Mouse (Mus musculus): ENCODE results near the gene Magi1.

The Magi1 gene

DNA sequence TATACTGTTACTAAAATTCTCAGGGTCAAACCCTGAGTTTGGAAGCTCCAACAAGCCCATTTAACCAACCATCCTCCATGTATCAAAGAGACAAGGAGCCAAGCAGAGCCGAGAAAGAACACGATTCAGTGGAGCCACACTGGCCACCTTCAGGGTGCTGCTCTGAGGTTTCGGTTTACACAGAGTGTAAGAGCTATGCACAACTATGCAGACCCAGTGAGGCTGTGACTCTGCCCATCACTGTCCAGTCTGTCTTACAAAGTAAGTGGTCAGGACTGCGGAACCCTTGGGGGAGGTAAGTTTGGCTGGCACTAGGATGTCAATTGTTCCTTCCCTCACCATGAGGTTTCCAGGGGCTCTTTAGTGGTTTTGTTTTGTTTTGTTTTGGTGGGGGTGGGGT, 465.2 kb downstream of the Magi1 start:
- DNase-seq (ENCODE audit: low read depth): no peak

DNA sequence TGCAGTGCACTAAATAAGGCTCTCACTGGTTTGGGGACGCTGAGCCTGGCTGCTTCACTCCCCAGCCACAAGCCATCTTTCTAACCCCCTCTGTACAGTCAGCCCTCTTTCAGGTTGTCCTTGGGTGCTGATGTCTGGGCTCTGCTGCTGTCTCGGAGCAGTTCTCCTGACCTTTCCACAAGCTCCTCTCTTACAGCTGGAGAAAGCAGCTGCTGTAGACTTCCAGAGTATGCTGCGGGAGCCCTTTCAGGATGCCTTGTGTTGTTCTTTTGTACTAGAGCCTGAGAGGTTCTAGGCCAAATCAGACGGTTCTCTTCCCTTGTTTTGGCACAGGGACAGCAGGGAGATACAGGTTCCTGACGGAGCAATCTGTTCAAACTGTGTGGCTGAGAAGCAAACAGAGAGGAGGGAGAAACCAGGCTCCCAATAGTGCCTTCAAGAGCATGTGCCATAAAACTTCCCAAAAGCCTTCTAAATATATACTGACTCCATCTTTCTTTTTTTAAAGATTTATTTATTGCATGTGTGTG, 478.2 kb downstream of the Magi1 start:
- no peak for DNase-seq (ENCODE audit: low read depth)

DNA sequence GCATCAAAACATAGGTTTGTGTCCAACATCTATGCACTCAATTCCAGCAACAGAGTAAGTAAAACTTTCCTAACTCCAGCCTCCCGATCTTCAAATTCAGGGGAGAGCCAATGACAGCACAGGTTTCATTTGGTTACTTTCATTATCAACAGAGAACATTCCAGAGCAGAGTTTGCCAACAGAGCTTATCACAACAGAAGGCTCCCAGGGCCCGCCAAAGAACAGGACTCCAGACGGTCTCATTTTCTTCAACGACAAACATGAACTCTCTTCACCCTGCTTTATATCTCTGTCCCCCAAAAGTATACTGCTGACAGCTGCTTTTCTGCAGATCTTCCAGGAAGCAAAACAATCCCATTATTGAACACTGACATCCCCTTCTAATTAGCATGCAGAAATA, 481.3 kb downstream of the Magi1 start:
- DNase-seq (ENCODE audit: low read depth): no peak

DNA sequence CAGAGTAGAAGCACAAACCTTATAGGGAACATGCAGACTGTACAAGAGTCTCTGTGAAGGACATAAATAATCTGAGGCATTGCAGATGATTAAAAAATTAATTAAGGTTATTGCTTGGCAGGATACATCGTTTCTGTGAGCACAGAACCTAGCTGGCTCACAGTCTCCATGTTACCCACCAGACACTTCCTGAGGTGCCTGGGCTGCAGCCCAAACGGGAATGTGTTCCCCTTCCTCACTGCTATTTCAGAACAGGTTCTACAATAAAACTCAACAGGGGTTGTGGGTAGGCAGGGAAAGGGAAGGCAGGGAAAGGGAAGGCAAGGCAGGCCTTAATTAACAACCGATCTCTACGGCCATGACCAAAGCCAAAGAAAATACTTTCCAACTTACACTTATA, 483.3 kb downstream of the Magi1 start:
- no peak for DNase-seq (ENCODE audit: low read depth)

DNA sequence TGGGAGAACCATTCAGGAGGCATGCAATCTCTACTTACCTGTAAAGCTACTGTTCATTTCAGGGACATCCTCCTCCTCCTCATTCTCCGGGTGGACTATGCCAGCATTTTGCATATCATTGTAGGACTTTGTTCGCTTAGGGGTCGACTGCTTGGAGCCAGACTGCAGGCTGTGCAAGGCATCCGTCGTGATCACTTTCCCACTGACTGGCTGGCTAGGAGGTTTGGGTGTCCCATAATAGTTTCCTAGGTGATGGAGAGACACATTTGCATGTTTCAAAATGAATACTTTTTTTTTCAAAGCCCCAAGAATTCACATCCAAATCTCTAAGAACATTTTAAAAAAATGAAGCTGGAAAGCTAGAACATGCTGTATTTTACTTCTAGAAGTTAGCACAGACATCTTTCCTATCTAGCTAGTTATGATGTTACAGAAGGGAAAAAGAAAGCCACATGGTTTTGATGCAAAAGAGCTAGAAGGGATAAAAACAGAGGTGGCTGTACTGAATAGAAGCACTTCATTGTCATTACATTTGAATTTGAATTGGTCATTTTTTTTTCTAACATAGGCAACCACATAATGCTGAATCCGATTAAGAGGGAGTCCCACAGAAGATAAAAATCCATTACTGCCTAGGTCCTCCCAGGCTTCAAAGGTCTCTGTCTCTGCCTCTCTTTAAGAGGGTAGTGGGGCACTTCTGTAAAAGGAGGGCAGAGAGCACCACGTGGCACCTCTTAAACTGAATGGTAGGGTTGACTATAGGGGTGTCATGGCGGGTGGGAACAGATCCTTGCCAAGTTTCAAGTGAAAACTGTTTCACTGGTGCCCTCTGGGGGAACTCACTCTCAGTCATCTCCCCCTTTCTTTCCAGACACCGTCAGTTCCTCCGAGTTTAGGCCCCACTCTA, 491.2 kb downstream of the Magi1 start:
- DNase-seq (ENCODE audit: low read depth): no peak

DNA sequence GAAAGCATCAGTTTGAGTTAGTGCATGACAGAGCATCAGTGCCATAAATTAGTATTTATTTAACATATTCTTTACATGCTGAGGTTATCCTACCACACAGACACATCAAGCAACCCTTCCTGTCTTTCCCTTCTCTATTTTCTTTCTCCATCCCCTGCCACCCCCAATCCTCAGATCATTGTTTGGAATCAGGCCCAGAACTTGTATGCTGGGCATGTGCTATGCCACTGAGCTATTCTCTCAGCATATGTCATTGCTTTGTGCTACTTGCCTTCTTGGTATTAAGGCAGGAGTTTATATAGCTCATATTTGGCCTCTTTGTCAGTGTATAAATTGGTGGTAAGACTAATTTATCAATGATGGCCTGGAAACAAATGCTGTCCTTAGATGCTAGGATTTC, 494.0 kb downstream of the Magi1 start:
- no peak for DNase-seq (ENCODE audit: low read depth)

DNA sequence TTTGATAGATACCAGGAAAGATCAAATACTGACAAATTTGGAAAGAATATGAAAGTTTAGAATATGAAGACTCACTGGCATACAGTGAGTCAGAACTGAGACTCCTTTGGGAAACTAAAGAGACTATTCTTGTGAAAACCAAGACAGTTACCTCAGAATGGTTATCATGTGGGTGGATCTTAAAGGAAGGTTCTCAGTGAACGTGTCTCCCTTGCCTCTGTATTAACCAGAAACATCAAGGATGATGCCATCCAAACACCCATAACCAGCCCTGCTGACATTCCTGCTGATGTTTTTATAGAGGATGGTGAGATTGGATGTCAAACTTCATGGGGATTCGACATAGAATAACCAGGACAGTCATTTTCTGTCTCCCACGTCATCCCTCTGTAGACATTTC, 496.7 kb downstream of the Magi1 start:
- DNase-seq (ENCODE audit: low read depth): no peak

DNA sequence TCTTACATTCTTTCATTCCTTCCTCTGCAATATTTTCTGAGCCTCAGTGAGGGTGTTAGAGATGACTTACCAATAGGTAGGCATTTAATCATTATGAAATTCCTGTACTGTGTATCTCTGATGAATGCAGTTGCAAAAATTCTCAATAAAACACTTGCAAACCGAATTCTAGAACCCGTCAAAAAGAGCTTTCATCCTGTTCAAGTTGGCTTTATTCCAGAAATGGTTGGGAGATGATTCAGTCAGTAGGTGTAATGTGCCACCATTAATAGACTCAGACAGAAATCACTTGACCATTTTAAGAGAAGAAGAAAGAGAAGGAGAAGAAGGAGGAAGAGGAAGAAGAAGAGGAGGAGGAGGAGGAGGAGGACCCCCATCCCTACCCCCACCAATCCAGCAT, 497.5 kb downstream of the Magi1 start:
- DNase-seq (ENCODE audit: low read depth): no peak

DNA sequence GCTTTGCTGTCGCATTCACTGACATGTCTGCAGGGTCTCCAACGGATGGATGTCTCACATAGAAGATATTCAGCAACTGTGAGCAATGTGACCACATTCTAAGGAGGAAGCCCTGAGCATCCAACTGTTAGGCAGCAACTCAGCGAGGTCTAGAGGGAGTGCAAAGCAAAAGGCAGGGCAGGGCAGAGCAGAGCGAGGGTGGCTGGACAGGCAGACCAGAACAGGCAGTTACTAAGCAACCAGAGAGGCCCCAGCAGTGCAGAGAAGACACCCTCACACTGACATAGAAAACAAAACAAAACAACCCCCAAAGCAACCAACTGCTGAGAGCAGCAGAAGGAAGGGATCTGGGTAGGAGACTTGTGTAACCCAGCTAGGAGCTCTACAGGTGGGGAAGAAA, 512.6 kb downstream of the Magi1 start:
- DNase-seq (ENCODE audit: low read depth): no peak

DNA sequence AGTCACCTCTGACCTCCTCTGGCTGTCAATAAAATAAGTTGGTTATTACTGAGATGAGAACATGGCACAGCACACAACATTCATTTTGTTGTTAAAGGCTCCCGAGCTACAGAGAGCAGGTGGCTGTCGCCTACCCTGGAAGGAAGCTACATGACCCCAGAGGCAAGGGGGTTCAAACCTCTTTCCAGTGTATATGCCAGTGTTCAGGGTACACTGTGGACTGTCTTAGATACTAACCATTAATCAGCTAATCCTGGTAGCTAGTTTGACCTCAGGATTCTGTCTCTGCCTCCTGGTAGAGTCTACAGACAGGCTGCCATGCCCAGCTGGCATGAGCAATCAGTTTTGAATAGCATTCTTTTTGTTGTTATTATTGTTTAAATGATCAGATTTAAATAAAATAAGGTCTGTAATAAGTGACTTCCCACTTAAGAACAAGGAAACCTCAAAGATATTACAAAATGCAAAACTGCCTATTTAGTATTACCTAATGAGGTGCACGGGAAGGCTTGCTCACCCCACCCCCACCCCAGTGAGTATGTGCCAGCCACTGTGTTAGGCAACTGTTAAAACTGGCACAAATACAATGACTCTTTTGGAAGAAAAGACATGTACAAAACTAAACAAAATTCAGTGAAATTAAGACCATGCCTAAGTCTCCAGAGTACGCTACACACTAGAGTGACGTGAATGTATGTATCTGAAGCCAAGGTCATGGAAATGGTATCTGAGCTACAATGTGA, 513.3 kb downstream of the Magi1 start:
- DNase-seq (ENCODE audit: low read depth): no peak

DNA sequence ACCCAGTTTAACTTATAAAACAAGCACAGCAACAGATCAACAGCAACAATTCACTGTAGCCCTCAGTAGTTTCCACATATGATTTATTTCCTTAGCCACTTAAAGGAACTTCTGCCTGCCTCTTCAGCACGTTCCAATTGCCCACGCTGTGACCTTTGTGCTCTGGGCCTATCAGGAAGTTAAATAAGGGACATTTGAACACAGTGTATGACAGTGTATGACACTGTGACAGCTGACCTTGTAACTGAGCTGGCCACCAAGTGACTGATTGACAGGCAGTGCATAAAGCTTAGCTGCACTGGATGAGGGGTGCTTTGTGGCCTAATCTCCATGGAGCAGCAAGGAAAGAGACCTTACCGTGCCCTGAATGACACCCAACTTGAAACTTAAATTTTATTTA, 525.6 kb downstream of the Magi1 start:
- no peak for DNase-seq (ENCODE audit: low read depth)

DNA sequence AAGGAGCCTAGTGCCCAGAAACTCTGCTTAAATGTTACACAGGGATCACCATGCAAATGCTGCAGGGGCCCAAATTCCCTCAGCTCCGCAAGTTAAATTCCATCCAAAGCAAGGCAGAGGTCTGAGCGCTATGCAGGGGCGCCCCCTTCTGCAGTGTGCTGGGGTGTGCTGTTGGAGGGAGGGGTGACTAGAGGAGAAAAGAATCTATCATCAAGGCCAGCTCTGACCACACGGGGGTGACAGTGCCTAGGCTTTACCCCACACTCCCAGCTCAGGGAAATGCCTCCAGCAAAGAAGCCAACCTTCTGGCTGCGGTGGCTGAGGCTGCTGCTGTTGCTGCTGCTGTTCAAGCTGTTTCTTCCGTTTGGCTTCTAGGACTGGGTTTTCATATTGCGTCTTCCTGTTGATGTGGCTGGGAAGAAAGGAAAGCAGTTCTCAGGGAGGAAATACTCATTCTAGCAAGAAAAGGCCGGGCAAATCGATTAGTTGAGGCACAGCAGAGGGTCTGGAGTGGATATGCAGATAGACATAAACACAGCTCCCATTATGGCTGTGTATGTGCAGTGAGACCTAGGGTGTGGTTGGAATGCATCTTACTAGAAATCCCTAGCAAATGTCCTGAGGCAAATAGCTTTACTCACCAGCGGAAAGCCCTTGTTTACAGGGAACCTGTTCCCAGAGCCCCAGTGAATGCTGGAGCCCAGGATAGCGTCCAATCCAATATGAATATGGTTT, 526.2 kb downstream of the Magi1 start:
- no peak for DNase-seq (ENCODE audit: low read depth)

DNA sequence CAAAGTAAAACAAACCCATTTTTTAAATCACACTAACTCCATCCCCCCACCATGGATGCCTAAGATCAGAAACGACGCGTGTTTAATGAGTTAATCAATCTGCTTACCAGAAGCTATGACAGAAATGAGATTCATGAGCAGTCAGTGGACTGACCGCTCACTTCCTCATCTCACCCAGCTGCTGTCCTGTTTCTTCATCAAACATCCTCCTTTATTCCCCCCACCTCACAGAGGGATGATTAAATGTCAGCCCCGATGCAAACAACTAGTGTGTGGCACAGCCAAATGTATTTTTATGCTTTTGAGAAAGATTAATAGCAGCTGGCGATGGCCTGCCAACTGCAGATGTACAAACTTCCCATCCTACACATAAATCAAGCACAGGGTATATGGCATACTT, 540.6 kb downstream of the Magi1 start:
- DNase-seq (ENCODE audit: low read depth): no peak

DNA sequence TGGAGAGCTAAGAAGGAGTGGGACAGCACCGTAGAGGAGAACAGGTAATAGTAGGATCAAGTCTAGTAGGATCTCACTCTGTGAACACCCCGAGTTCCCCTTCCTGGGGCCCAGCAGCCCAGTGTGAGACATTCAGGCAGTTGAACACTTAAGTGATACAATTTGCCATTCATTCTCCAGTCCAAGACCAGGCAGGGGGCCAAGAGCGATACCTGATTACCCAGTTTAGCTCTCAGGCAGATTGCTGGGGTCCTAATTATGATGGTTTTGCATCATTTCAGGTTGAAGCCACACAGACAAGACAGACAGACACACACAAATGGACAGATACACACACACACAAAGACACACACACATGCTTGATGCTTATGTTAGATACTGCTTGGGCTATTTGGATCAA, 543.9 kb downstream of the Magi1 start:
- DNase-seq (ENCODE audit: low read depth): no peak

DNA sequence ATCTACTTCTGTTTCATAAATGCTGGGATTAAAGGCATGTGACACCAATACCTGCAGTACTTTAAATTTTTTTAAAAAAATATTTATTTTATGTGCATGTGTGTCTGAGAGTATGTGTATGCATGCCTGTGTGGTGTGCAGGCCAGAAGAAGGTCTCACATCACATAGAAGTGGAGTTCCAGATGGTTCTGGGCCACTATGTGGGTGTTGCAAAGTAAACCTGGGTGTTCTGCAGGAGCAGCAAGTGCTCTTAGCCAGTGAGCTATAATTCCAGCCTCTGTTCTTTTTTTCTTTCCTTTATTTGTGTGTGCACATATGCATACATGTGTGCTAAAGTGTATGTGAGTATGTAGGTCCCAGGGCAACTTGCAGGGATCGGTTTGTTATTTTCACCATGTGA, 546.6 kb downstream of the Magi1 start:
- no peak for DNase-seq (ENCODE audit: low read depth)

DNA sequence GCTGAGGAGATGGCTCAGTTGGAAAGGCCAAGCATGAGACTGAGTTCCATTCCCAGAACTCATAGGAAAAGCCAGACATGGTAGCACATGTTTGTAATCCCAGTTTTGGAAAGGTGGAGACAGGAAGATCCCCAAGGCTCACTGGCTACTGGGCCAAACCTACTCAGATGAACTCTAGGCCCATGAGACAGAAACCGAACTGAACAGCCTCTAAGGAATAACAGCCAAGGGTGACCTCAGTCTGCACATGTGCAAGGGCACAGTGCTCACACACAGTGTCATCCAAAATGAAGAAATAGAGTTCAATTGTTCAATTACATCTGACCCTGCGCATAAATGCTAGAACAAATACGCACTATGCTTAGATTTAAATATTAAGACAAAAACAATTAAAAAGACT, 547.6 kb downstream of the Magi1 start:
- no peak for DNase-seq (ENCODE audit: low read depth)

DNA sequence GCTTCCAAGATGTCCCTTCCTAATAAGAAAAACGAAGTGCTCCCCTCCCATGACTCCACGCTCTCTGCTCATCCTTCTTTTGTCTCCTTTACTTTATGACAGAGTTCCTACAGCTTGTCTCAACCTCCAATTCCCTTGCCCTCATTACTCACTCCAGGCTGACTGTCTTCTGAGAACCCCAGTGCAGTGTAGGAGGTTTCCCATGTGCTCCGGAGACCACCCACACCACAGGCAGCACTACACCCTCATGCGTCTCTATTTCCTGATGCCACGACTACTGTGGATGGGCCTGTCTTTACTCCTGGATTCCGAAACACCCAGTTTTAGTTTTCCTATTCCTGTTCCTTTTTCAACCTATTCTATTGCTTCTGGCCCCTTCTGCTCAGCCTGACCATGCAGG, 549.9 kb downstream of the Magi1 start:
- no peak for DNase-seq (ENCODE audit: low read depth)

DNA sequence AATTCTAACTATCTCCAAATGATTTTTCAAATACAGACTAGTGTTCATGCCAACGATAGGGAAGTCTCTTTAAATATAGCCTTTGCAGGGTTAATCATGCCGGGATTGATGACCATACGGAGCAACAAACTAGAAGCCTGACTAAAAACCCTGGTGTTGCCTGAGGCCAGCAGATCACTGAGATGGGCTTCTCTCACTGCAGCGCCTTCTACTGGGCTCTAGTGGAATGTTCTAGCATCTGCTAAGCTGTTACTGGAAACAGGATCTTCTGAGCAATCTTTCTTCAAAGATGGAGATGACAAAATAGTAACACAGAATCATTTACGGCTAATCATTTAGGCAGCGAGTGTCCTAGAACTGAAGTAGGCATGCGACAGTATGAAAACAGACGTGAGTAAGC, 554.0 kb downstream of the Magi1 start:
- DNase-seq (ENCODE audit: low read depth): no peak

DNA sequence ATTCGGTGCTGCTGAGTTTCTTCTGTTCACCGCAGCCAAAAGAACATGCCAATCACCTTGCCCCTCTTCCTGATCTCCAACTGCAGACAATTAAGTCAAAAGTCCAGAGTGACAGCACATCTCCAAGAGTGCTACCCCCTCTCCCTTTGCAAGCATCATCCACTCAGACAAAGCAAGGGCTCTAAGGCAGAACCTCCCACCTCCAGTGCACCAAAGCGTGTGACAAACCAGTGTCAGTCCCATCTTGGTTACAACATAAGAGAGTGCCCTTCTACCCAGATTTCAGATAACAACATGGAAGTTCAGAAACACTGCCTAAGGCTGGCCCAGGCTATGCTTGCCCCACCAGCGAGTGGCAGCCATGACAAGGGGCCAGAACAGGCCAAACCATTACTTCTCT, 554.9 kb downstream of the Magi1 start:
- DNase-seq (ENCODE audit: low read depth): no peak

DNA sequence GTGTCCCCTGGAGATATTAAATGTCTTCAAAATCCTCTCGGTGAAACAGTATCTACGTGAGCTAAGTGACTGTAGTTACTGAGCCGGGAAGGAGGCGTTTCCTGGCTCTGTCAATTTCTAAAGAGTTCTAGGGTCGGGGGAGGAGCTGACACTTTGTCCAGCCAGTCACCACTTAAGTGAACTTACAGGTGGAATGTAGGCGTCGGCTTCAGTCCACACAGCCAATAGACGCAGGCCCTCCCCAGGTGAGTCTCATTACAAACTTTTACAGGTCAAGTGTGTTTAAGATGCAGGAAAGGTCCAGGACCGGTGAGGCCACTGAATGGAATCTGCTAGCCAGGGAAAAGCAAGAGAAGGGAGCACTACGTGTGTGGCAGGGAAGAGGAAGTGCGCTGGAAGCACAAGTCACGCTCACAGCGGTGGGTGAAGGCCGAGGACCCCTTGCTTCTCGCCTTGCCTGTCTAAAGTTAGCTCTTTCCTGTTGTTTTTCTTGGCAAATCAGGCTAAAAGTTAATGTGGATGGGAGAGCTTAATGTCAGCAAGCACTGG, 556.0 kb downstream of the Magi1 start:
- DNase-seq (ENCODE audit: low read depth): no peak

DNA sequence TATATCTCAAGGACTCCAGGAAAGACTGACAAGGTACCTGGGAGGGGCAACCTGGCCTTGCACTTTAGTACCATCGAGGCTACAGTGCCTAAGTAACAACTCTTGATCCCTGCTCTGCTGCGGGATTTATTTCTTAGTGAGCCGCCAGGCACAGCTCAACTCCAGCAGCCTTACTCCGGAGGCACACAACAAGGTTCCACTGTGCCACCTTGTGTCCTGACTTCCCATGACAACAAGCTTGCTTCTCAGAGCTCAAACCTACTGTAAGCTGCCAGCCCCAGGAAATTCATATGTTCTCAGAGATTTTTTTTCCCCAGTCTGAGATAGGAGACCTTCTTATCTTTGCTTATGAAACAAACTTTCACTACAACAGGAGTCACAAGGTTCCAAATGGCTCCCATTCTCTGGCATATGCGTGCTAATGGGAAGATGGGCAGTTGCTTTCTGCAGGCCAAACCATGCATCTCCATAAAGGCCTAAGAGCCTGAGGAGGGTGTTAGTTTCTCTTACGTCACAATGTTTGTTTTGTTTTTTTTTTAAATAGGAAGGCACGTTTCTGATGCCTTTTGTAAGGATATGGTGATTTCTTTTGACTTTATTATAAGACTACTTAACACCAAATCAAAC, 556.8 kb downstream of the Magi1 start:
- DNase-seq (ENCODE audit: low read depth): no peak

DNA sequence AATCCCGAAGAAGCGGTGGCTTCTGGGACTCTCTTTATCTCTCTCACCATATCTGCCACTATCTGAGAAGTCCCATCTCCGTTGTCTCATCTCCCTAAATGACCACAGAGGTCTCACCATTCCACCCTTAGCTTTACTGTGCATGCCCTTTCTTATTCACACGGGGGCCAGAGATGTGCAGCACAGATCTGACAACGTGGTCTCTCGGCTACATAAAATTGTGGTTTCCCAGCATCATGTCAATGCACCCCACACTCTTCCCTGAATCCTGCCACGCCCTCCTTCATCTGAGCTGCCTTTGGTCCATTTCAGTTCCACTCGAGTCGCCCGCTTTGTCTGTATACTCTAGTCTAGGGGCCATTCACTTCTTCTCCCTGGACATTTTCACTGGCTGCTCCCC, 557.6 kb downstream of the Magi1 start:
- DNase-seq (ENCODE audit: low read depth): no peak
